Mouse (Mus musculus) lung, embryonic 14.5 days (tissue): ENCODE measurements around the gene Usp2. TPM values are rescaled to one million over a fixed set of nuclear protein-coding genes. Genes with fewer than 3 reads are reported as not detected.

Source experiments
- ATAC-seq: fragments of 200-750 bp; cut with Nextera tagmentation; 2 replicates; pipeline ENCODE4 v1.8.0; 2017; ENCODE audit warnings: mild to moderate bottlenecking, moderate TSS enrichment, moderate library complexity; ENCODE audit not compliant: insufficient read depth
- DNase-seq: peaks from one replicate; pipeline ENCODE4 v3.0.0-alpha.2; 2015
- H3K27ac ChIP-seq: fragments of 300-500 bp; sonication (generic); 2 replicates; pipeline ENCODE4 v1.5.1; 2014; ENCODE audit warnings: low read depth, mild to moderate bottlenecking, moderate library complexity
- H3K27me3 ChIP-seq: fragments of 300-500 bp; sonication (generic); 2 replicates; pipeline ENCODE4 v1.6.1; 2014; ENCODE audit warnings: low read length, control low read depth; ENCODE audit not compliant: insufficient read depth
- H3K36me3 ChIP-seq: fragments of 300-500 bp; sonication (generic); 2 replicates; pipeline ENCODE4 v1.6.1; 2014; ENCODE audit warnings: control low read depth; ENCODE audit not compliant: insufficient read depth
- H3K4me1 ChIP-seq: fragments of 300-500 bp; sonication (generic); 2 replicates; pipeline ENCODE4 v1.6.1; 2014; ENCODE audit warnings: antibody characterized with exemption, control low read depth; ENCODE audit not compliant: insufficient read depth
- H3K4me2 ChIP-seq: fragments of 300-500 bp; sonication (generic); 2 replicates; pipeline ENCODE4 v1.6.1; 2014; ENCODE audit warnings: mild to moderate bottlenecking
- H3K4me3 ChIP-seq: fragments of 300-500 bp; sonication (generic); 2 replicates; pipeline ENCODE4 v1.5.1; 2014; ENCODE audit warnings: low read depth, low read length
- H3K9ac ChIP-seq: fragments of 300-500 bp; sonication (generic); 2 replicates; pipeline ENCODE4 v1.6.1; 2014
- H3K9me3 ChIP-seq: fragments of 300-500 bp; sonication (generic); 2 replicates; pipeline ENCODE4 v1.6.1; 2016; ENCODE audit warnings: low read depth, low read length, control low read depth
- CTCF ChIP-seq: IDR thresholded peaks from 2 replicates; pipeline ENCODE4 v1.5.1; 2016; ENCODE audit warnings: antibody characterized with exemption, low read depth
- WGBS: fragments of 180-500 bp; shearing (Covaris S2); extraction: QIAGEN DNeasy Blood & Tissue Kit; methylation state at CpG from one replicate; pipeline ENCODE4 v1.1.7; 2014; 5-methylcytosine and 5-hydroxymethylcytosine counted together
- polyA plus RNA-seq: library from polyadenylated mRNA; unstranded; fragments of >200 nt; fragmentation: Nextera tagmentation; extraction: Ambion mirVana; gene quantifications from 2 replicates; pipeline ENCODE4 v1.2.1, GENCODE M21; 2014

The Usp2 gene
- polyA plus RNA-seq, 1 experiment from 2014 or later: 7.5 TPM

GRCm38 (mm10) chr9:44113105-44113789 is 46.4 kb downstream of the Usp2 start, which contains the start of the genes Gm49380 and Rnf26:
Gene Gm49380, minus strand, starts transcription at chr9:44113500.
Gene Rnf26, minus strand, starts transcription at chr9:44113517.
- Histone ChIP-seq H3K27me3 (no peaks in the 10 kb centered on the region), H3K9ac (peak within 1 kb of the TSS; percentile 82), H3K27ac (peak within 1 kb of the TSS; percentile 72), H3K4me1 (peaks cover 11% of the 10 kb centered on the region), H3K4me2 (peak within 1 kb of the TSS; percentile 60), H3K4me3 (peak within 1 kb of the TSS; percentile 74), H3K36me3 (peaks cover 21% of the 10 kb centered on the region), H3K9me3 (no peaks in the 10 kb centered on the region)
- ATAC-seq: peak; percentile 94
- TF ChIP-seq CTCF: no peak
- peak; percentile 98 for DNase-seq
- under 1% methylated on average over 50 of the region's 51 CpGs for WGBS

GRCm38 (mm10) chr9:44114453-44114852 is 47.6 kb downstream of the Usp2 start:
- H3K27me3 ChIP-seq: no peaks in the 10 kb centered on the region
- peak overlapping the region; percentile 53; the same call in 1 of the 2 replicates for H3K4me2 ChIP-seq
- H3K9ac ChIP-seq: no peak overlapping the region
- 58% methylated on average over 2 of the region's 2 CpGs for WGBS
- ATAC-seq (no peak), DNase-seq (no peak)
- peaks cover 7% of the 10 kb centered on the region for H3K4me1 ChIP-seq
- TF ChIP-seq CTCF: no peak
- no peak overlapping the region for H3K27ac ChIP-seq
- no peak overlapping the region for H3K4me3 ChIP-seq
- peaks cover 10% of the 10 kb centered on the region; the same call in 1 of the 2 replicates for H3K36me3 ChIP-seq
- H3K9me3 ChIP-seq: no peaks in the 10 kb centered on the region

GRCm38 (mm10) chr9:44115599-44115998 is 48.8 kb downstream of the Usp2 start:
- H3K9ac ChIP-seq: no peak overlapping the region
- H3K4me2 ChIP-seq: no peak overlapping the region
- H3K36me3 ChIP-seq: peaks cover under 1% of the 10 kb centered on the region; the same call in 1 of the 2 replicates
- WGBS: 78% methylated on average over 9 of the region's 9 CpGs
- no peaks in the 10 kb centered on the region for H3K4me1 ChIP-seq
- no peak for DNase-seq
- no peak overlapping the region for H3K27ac ChIP-seq
- no peak for TF ChIP-seq CTCF
- no peaks in the 10 kb centered on the region for H3K27me3 ChIP-seq
- H3K9me3 ChIP-seq: no peaks in the 10 kb centered on the region
- no peak overlapping the region for H3K4me3 ChIP-seq
- no peak for ATAC-seq

GRCm38 (mm10) chr9:44116182-44116581 is 49.4 kb downstream of the Usp2 start:
- no peaks in the 10 kb centered on the region for H3K36me3 ChIP-seq
- ATAC-seq (no peak), DNase-seq (no peak)
- no peak overlapping the region for H3K4me2 ChIP-seq
- H3K27ac ChIP-seq: no peak overlapping the region
- H3K4me1 ChIP-seq: no peaks in the 10 kb centered on the region
- peak; percentile 36 for TF ChIP-seq CTCF
- no peaks in the 10 kb centered on the region for H3K27me3 ChIP-seq
- H3K9ac ChIP-seq: no peak overlapping the region
- 89% methylated on average over 4 of the region's 4 CpGs for whole genome bisulfite sequencing
- H3K4me3 ChIP-seq: no peak overlapping the region
- no peaks in the 10 kb centered on the region for H3K9me3 ChIP-seq

- no peak overlapping the region for H3K27ac ChIP-seq
- H3K9ac ChIP-seq: no peak overlapping the region
- H3K4me3 ChIP-seq: no peak overlapping the region
- H3K4me1 ChIP-seq: no peaks in the 10 kb centered on the region
- peak; percentile 67 for TF ChIP-seq CTCF
- H3K27me3 ChIP-seq: no peaks in the 10 kb centered on the region
- 57% methylated on average over 5 of the region's 5 CpGs for WGBS
- ATAC-seq: no peak
- no peaks in the 10 kb centered on the region for H3K36me3 ChIP-seq
- peak; percentile 52 for DNase-seq
- H3K4me2 ChIP-seq: no peak overlapping the region
- H3K9me3 ChIP-seq: no peaks in the 10 kb centered on the region
Observed at GRCm38 (mm10) chr9:44119011-44119410, 52.2 kb downstream of the Usp2 start.

GRCm38 (mm10) chr9:44119948-44120465 is 53.2 kb downstream of the Usp2 start:
- Histone ChIP-seq H3K27me3 (no peaks in the 10 kb centered on the region), H3K4me2 (no peak overlapping the region), H3K9ac (no peak overlapping the region), H3K36me3 (no peaks in the 10 kb centered on the region), H3K27ac (no peak overlapping the region), H3K4me3 (no peak overlapping the region), H3K9me3 (no peaks in the 10 kb centered on the region), H3K4me1 (no peaks in the 10 kb centered on the region)
- 58% methylated on average over 8 of the region's 8 CpGs for WGBS
- no peak for ATAC-seq
- no peak for DNase-seq
- TF ChIP-seq CTCF: no peak

- DNase-seq: no peak
- H3K27ac ChIP-seq: no peak overlapping the region
- H3K9ac ChIP-seq: no peak overlapping the region
- H3K9me3 ChIP-seq: no peaks in the 10 kb centered on the region
- no peaks in the 10 kb centered on the region for H3K36me3 ChIP-seq
- no peak for ATAC-seq
- no peak overlapping the region for H3K4me3 ChIP-seq
- 0 out of 2 replicates have a peak, but pooled peaks cover 5% of the 10 kb centered on the region for H3K4me1 ChIP-seq
- no peaks in the 10 kb centered on the region for H3K27me3 ChIP-seq
- TF ChIP-seq CTCF: peak; percentile 60
- H3K4me2 ChIP-seq: no peak overlapping the region
- WGBS: 69% methylated on average over 6 of the region's 6 CpGs
Observed at GRCm38 (mm10) chr9:44124317-44124716, 57.5 kb downstream of the Usp2 start.
